Mouse (Mus musculus) cortical plate, adult 2 months (tissue): ENCODE measurements around the gene Myo1b. TPM values are rescaled to one million over a fixed set of nuclear protein-coding genes. Genes with fewer than 3 reads are reported as not detected.

ENCODE experiments used
- H3K27ac ChIP-seq: fragments of 200-500 bp; 2 replicates; pipeline ENCODE4 v1.5.1; 2012; ENCODE audit warnings: low read length, control low read depth, inconsistent platforms; ENCODE audit not compliant: insufficient read depth
- H3K4me1 ChIP-seq: fragments of 200-500 bp; 2 replicates; pipeline ENCODE4 v1.6.1; 2011; ENCODE audit warnings: low read length; ENCODE audit not compliant: control insufficient read depth, insufficient read depth
- H3K4me3 ChIP-seq: fragments of 200-500 bp; 2 replicates; pipeline ENCODE4 v1.5.1; 2011; ENCODE audit warnings: mild to moderate bottlenecking, low read length, control low read depth; ENCODE audit not compliant: insufficient read depth
- CTCF ChIP-seq: fragments of 200-500 bp; IDR thresholded peaks from 2 replicates; pipeline ENCODE4 v1.5.1; 2011; ENCODE audit warnings: mild to moderate bottlenecking, control low read depth, low read length; ENCODE audit not compliant: insufficient read depth; ENCODE audit errors: extremely low read depth
- POLR2A ChIP-seq: fragments of 200-500 bp; IDR thresholded peaks from 2 replicates; pipeline ENCODE4 v1.6.1; 2011; ENCODE audit warnings: mild to moderate bottlenecking, low read length, control low read depth; ENCODE audit not compliant: insufficient read depth; ENCODE audit errors: extremely low read depth
- polyA plus RNA-seq: library from polyadenylated mRNA; depleted of rRNA; stranded (reverse); fragments of >200 nt; gene quantifications from 2 replicates; pipeline ENCODE4 v1.2.3, GENCODE M21; 2012; rRNA removed

The Myo1b gene
- polyA plus RNA-seq: 29.3 and 31.5 TPM in 2 replicates

DNA sequence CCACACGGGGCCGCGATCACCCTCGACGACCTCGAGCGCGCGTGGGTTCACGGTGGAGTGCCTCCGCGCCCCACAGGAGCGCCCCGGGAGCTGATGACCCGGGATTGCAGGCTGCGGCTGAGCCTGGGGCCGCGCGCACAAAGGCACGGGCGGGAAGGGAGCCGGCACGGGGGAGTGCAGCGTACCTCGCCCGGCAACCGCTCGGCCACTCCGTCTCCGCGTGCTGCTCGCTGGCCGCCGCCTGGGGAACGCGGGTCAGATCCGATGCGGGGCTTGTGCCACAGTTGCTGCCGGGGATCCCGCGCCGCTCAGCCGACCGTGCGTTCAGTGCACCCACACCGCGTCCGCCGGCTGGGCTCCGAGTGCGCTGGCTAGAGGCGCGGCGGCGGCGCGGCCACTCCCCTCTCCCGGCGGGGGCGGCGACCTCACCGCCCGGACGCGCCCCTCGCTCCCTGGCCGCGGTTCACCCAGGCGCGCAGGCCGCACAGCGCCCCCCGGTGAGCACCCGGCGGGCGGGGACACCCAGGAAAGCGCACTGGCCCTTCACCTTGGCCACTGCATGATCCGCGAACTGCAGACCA lies at the start of gene Myo1b:
Gene Myo1b, minus strand, starts transcription at position 496 of the 581 bp plus-strand sequence.
- TF ChIP-seq CTCF (no peak), POLR2A (0 out of 2 replicates have a peak, but pooled peaks have one; percentile 20)
- peak within 1 kb of the TSS; percentile 63; the same call in 1 of the 2 replicates for H3K27ac ChIP-seq
- H3K4me3 ChIP-seq: peak within 1 kb of the TSS; percentile 62
- H3K4me1 ChIP-seq: peaks cover 4% of the 10 kb centered on the region

DNA sequence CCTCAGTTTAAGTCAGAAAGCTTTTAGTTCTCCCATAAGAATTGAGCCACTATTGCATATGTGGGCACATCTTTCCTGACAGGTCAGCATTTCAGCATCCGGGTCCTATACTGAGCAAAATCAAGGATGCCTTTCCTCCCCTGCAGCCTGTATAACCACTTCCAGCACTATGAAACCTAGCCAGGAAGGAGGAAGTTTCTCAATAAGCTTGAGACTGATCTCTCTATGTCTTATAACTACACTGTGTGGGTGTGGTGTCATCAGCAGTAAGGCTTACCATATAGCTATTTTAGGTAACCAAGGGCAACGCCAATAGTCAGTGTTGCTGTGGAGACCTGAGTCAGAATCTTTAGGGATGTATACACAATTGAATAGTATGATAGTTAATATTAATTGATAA lies 48.8 kb upstream of the Myo1b start:
- Histone ChIP-seq H3K4me3 (no peak overlapping the region), H3K27ac (no peak overlapping the region), H3K4me1 (no peaks in the 10 kb centered on the region)
- TF ChIP-seq POLR2A (no peak), CTCF (no peak)

DNA sequence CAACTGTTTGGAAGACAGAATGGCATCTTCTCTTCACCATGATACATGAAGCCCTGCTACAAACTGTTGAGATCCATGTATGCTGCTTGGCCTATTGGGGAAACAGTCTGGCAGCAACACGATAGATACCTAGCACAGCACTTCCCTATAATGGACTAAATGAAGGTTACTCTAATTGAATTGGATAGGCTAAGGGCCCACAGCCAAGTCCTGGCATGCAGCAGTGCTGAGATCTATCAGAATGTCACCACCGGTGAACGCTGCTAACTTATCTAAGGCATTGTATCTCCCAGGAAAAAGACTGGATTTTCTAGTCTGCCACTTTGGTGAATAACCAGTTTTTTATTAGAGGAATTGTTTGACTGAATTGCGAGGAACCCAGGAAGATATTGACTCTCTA lies 31.2 kb upstream of the Myo1b start:
- TF ChIP-seq POLR2A (no peak), CTCF (no peak)

DNA sequence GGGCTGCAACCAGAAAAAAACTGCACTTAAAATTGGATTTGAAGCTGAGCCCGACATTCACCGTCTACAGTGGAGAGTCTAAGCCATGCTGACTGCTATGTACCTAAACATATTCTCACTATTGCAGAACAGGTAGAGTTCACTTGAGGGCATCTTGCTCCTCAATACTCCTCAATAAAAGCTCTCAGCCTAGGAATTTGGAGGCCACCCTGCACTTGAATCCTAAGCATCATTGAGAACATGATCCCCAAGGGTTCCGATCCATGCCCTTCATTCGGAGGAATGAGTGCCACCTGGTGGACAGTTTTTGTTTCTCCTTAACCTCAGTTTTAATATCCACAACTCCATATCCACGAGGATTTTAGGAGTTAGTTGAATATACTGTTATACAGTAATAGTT lies 28.9 kb upstream of the Myo1b start:
- Histone ChIP-seq H3K4me3 (no peak overlapping the region), H3K27ac (no peak overlapping the region), H3K4me1 (no peaks in the 10 kb centered on the region)
- TF ChIP-seq POLR2A (no peak), CTCF (peak; percentile 65)

More for the DNA sequence above, 31.2 kb upstream of the Myo1b start:
- Histone ChIP-seq H3K27ac (no peak overlapping the region), H3K4me3 (no peak overlapping the region), H3K4me1 (no peaks in the 10 kb centered on the region)

DNA sequence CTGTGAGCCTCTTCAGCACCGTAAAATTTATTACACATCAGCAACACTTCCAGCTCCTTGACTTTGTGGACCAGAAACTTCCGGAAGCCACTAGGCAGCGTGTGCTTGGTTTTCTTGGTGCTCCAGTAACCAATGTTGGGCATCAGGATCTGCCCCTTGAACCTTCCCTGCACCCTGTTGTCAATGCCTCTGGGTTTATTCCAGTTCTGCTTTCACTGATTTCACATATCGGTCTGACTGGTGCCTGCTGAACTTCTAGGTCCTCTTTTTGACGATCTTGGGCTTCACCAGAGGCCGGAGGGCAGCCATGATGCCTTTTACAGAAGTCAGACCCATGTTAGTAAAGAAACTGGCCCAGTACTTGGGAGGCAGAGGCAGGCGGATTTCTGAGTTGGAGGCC lies 22.5 kb upstream of the Myo1b start:
- no peaks in the 10 kb centered on the region for H3K4me1 ChIP-seq
- H3K4me3 ChIP-seq: no peak overlapping the region
- no peak for TF ChIP-seq POLR2A
- no peak for TF ChIP-seq CTCF

DNA sequence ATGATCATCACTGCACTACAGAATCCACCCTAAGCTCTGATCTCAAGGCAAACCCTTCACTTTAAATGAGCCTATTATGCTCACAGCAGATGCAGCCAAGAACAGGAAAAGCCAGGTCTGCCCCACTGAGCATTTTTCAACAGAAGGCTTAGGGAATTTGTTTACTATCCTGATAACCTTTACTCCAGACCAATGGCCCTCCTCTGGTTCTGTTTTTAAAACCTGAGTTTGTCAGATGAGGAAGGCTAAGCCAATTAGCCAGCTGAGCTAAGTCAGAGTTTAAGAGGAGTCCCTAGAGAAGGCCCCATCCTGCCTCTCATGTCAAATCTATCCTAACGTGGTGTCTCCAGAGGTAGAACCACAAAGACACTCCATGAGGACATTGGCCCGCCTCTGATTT lies 19.1 kb upstream of the Myo1b start:
- Histone ChIP-seq H3K4me1 (no peaks in the 10 kb centered on the region), H3K27ac (no peak overlapping the region), H3K4me3 (no peak overlapping the region)
- TF ChIP-seq CTCF: no peak
- no peak for TF ChIP-seq POLR2A

More for the DNA sequence above, 22.5 kb upstream of the Myo1b start:
- H3K27ac ChIP-seq: no peak overlapping the region

DNA sequence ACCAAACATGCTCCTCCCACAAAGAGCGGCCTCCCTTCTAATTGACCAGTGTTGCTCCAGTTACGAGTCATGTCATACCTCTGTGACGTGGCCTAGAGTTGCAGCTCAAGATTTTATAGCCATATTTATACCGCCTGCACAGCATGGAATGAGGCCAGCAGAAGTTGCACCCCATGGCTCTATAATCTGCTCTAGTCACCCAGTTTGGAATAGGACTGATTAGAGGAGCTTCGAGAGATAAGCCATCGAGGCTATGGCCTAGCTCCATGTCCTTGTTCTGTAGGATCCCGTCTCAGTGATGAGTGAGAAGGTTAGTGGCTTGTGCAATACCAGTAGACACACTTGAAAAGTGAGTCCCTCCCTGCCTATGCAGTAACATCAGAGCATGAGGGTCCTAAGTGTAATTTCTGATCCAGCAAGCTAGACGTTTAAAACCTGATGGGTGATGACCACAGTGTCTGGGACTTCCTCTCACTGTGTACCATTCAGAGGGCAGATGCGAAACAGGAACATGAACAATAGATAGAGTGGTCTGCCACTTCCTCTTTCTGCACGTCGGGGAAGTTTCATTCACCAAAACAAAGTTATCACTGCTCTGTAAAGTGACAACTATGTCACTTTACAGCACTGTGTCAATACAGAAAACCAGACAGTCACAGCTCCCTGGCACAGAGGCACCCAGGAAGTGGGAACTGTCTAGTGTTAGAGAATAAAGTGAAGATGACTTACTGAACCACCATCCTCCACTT lies 18.5 kb upstream of the Myo1b start:
- TF ChIP-seq POLR2A: no peak
- TF ChIP-seq CTCF: no peak
- Histone ChIP-seq H3K27ac (no peak overlapping the region), H3K4me1 (no peaks in the 10 kb centered on the region), H3K4me3 (no peak overlapping the region)

DNA sequence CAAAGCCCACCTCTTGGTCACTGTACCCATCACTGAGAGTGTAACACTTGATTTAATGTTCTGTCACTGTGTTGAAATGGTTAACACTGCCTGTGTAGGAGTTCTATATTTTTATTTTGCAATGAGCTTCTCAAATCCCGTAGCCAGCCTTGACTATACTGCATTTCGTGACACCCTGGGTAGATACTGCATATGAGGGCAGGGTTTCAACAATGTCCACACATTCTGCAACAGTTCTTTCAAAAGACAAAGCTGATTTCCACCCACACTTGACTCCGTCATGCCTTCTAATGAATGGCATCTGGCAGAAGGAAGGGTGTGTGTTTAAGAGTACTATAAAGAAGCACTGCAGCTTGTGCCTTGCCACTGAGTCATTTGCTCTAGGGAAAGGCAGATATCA lies 17.0 kb upstream of the Myo1b start:
- H3K27ac ChIP-seq: no peak overlapping the region
- H3K4me1 ChIP-seq: no peaks in the 10 kb centered on the region
- no peak overlapping the region for H3K4me3 ChIP-seq
- TF ChIP-seq POLR2A (no peak), CTCF (no peak)

DNA sequence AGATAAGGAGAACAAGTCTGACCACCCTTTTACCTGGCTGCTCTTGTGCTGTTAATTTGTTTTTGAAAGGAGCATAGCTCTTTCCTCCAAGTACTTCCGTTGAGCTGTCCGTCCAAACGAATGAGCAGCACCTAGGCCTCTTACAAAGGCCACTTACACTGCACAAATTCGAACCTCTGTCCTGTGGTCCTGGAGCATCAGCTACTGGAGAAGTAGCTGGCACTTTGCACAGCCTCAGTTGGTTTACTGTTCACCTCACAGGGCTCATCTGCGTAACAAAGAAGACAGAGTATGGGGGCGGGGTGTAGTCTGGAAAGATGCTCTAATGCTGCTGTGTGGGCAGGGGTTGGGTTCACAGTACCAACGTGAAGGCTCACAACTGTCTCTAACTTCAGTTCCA lies 15.7 kb upstream of the Myo1b start:
- no peaks in the 10 kb centered on the region for H3K4me1 ChIP-seq
- H3K27ac ChIP-seq: no peak overlapping the region
- no peak overlapping the region for H3K4me3 ChIP-seq
- TF ChIP-seq POLR2A: no peak
- TF ChIP-seq CTCF: no peak

DNA sequence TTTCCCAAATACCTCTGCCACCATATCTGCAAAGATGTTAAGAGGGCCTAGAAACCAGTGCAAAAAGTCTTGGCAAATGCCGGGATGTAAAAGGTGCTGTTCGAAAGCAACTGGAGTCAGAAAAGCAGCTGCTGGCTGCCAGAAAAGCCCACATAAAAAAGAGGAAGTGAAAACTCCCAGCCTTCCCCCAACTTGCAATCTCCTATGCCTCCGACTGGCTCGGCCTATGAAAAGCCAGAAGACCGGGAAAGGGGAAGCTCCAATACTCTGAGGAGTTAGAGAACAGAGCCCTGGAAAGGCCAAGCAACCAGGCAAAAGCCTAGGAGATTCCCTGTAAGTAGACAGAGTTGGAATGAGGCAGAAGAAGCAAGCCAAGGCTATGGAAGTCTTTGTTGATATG lies 14.7 kb upstream of the Myo1b start:
- H3K4me3 ChIP-seq: no peak overlapping the region
- no peak overlapping the region for H3K27ac ChIP-seq
- no peak for TF ChIP-seq POLR2A
- TF ChIP-seq CTCF: no peak
- H3K4me1 ChIP-seq: no peaks in the 10 kb centered on the region
